Mouse (Mus musculus): ENCODE data around the gene Lrg1.

The Lrg1 gene

GRCm38 (mm10) chr17:56134463-56134971 is 12.7 kb upstream of the Lrg1 start:
- DNase-seq (ENCODE audit: low read depth), result peak; percentile 57

DNA sequence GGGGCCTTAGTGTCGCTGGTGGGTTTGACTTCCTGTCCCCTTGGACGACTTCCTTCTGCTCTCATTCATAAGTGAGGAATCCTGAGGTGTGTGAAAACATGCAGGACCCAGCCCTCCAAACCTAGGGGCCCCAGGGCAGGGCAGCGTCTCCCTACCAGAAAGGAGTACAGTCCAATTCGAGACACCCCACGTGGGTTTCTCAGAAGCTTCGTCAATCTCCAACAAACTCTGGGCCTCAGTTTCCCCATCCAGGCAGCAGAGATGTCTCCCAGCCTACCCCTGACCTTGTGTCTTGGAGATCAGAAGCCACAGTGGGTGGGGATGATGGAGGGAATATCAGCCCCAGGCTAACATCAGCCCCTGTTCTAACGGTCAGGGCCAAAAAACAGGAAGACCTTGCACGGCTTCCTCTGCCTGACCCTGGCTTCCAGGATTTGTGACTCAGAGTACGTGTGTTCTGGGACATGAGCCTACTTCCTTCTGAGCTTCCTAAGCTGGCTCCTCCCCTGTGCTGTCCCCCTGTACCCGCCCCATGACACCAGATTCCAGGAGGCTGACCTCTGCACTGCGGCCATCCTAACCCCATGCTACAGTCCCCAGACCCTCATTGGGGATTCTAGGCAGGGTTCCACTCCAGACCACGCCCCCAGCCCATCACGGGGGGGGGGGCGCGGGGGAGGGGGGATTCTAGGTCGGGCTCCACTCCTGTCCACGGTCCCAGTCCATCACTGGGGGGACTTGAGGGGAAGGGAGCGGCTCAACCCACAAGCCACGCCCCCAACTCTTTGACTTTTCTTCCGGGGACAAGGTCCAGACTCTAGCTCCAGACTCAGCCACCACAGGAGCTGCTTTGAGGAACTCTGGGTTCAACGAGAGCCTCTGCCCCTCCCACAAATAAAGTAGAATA is 11.9 kb upstream of the Lrg1 start:
- DNase-seq (ENCODE audit: low read depth), result no peak

DNA sequence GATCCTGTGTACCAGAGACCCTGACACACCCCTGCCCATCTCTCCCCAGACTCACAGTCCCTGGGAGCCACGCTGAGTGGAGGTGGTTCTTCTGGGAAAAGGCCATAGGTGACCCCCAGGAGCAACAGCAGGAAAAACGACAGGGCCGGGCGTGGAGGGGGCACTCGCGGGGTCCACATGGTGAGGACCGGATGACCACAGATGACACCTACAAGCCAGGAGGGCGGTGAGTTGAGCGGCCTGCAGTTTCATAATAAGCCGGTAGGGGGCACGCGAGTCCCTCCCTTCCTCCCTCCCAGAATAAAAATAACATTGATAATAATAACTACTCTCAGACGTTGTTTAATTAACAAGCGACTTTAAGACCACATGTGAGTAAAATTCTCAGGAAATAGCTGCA is 10.9 kb upstream of the Lrg1 start:
- DNase-seq (ENCODE audit: low read depth), result peak; percentile 58

GRCm38 (mm10) chr17:56131814-56132213 is 10.0 kb upstream of the Lrg1 start:
- peak; percentile 62 for DNase-seq (ENCODE audit: low read depth)

- no peak for DNase-seq (ENCODE audit: low read depth)
These were observed 9.3 kb upstream of the Lrg1 start for GRCm38 (mm10) chr17:56131136-56131535.

DNA sequence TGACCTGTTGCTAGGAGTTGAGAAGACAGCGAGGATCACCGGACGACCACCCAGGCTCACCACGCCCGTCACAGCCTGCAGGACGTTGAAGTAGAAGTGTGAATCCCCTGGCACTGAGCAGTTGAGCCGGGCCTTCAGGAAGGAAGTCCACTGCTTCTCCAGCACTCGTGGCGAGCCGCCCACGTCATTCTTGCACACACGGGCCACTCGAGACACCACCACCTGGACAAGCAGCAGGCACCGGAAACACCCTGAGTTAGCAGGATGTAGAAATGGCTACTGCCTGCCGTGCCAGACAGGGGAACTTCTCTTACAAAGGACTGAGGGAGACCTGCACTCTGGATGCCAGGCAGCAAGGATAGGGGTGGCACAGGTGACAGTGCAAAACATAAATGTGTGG is 6.4 kb upstream of the Lrg1 start:
- DNase-seq (ENCODE audit: low read depth), result no peak

DNA sequence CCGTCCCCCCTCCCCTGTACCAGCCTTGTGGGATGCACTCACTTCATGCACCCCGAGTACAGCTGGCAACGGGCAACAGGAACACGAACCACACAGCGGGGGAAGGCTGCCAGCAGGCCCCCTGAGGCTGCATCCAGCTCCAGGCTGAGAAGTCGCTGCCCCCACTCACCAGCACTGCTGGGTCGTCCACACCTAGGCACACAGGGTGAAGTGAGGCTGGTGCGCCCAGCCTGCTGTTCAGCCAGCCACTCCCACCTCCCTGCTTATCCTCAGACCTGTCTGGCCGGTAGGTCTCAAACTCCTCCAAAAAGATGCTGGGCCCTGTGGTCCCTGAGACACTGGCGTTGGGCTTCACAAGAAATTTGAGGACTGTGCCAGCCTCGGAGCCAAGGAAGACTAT is 4.4 kb upstream of the Lrg1 start:
- DNase-seq (ENCODE audit: low read depth), result no peak

DNA sequence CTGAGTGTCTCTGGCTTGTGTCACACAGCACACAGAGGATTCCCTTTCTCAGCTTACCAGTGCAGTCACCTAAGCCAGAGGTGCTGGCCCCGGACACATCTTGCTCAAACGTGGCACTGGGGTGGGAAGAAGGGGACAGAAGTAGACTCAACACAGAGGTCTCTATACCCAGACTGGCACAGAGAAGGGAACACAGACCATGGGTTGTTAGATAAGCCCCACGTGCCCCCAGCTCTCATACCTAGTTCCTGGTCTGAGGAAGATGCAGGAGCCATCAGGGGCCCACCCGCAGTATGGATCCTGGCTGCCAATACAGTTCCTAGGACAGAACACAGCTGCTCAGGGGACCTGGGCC is 3.5 kb upstream of the Lrg1 start:
- DNase-seq (ENCODE audit: low read depth), result no peak

DNA sequence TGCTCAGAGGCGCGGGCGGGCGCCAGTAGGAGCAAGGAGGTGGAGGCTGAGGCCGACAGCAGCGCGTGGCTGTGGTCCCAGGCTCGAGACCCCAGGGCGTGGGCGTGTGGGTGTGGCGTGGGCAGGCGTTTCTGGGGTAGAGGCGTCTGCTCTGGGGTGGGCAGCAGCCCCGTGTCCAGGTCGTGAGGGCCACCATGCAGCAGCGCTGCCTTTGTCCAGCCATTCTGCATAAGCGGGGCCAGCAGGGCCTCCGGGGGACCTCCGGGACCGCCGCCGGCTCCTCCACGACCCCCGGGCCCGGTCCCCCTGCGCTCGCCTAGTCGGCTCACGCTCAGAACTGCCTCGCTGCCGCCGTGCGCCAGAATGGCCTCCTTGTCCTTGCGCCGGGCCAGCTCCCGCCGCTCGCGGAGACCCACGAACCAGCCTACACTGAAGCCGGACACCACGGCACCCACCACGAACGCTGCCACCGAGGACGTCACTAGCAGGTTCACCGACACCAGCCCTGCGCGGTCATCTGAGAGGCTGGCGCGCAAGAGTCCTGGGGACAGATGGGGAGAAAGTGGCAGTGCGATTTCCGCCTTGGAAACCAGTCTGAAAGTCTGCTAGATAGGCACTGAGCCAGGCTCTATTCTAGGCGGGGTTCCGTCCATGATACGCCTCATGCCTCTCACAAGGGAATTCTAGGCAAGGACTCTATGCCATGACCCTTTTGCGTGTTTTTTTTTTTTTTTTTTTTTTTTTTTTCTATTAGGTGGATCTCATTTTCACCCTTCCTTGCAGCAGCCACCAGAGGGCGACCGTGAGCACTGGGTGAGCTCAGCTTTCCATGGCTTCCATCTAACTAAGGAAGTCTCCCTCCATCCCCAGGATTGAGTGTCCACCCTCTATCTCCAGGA is 2.8 kb upstream of the Lrg1 start:
- peak; percentile 56 for DNase-seq (ENCODE audit: low read depth)

- no peak for DNase-seq (ENCODE audit: low read depth)
These were observed 2.0 kb upstream of the Lrg1 start for GRCm38 (mm10) chr17:56123681-56124340.

- DNase-seq (ENCODE audit: low read depth), result no peak
These were observed 1.4 kb upstream of the Lrg1 start for GRCm38 (mm10) chr17:56123161-56123560.

- no peak for DNase-seq (ENCODE audit: low read depth)
These were observed 1.6 kb downstream of the Lrg1 start for GRCm38 (mm10) chr17:56119981-56120880.

GRCm38 (mm10) chr17:56119431-56119830 is 2.4 kb downstream of the Lrg1 start:
- DNase-seq (ENCODE audit: low read depth), result no peak

DNA sequence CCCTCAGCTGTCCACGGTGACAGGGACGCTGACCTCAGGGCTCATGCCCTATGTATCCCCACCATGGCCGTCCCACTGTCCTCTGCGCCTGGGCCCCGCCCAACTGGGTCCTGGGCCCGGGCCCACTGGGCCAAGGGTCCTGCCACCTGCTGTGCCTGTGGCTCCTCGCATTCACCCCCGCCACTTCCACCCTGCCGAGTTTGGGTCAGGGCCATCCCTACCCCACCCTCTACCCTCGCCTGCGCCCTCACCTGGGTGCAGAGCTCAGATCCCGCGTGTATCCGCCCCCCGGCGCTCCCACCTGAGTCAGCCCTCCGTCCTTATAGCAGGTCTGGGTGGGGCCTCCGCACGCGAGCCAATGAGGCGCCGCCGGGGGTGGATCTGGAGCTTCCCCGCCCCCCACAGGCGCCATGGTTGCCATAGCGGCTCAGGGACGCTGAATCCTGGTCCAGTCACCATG is 4.5 kb downstream of the Lrg1 start, which contains the start of gene Plin5:
TSS of gene Plin5 (minus strand) at position 346 of the 460 bp plus-strand sequence.
- DNase-seq (ENCODE audit: low read depth), result no peak

DNA sequence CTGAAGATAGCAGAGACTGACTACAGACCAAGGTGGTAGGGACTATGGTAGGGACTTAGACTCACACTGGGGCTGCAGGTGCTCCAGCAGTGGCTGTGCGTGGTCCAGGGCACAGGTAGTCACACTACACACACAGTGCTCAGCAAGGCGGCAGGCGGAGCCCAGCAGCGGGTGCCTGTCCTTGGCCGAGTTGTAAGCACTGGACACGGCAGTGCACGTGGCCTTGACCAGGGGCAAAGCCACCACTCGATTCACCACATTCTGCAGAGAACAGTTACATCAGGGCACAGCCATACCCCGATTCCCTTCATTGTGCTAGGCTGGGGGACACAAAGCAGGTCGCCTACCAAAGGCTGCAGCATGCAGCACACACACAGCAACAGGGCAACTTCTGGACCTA is 5.6 kb downstream of the Lrg1 start:
- DNase-seq (ENCODE audit: low read depth), result no peak

- DNase-seq (ENCODE audit: low read depth), result no peak
These were observed 9.1 kb downstream of the Lrg1 start for GRCm38 (mm10) chr17:56112743-56113142.

DNA sequence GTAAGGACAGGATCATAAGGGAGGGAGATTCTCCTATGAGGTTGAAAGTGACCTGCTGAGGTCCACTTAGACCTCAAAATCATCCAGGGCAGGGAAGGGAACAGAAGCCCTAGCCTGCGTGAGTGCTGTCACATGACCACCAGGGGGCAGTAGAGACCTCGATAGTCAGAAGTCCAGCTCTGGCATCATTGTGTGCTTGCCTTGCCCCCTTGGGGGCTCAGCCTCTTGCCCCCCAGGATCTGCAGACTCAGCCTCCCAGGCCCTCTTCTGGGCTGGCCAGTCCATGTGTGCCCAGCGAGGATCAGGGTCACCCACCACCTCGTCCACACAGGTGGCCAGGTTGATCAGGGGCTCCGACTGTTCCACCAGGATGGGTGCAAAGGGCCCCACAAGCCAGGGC is 9.9 kb downstream of the Lrg1 start:
- DNase-seq (ENCODE audit: low read depth), result peak; percentile 60

DNA sequence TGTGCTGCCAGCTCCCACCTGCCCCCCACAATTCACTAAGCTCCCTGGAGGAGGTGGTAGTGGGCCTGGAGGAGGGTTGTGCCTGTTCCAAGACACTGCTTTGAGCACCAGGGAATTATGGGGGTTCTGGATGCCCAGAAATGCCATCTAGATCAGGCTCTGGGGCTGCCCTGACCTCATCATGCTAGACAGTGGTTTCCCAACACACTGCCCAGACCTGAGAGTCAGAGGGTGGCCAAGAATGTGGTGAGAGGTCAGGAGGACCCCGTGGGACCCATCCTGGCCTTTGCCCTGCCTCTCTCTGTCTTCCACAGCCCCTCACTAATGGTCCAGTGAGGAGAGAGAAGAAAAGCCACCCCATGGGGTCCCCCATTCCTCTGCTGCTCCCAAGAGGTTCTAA is 10.8 kb downstream of the Lrg1 start:
- DNase-seq (ENCODE audit: low read depth), result no peak

DNA sequence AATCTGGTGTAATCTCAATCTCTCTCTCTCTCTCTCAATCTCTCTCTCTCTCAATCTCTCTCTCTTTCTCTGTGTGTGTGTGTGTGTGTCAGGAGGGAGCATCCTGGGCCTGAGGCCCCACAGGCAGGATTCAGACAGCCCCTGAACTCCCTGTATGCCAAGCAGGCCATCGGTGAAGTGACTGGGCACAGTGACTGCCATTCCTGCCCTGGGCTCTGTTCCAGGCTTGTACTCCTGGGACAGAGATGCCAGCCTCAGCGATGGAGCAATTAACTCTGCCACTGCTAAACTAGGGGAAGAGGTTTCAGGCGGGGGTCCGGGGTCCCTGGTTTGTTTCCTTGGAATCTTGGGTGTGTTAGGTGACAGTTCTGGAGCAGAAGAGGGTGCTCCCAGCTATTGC is 11.2 kb downstream of the Lrg1 start:
- DNase-seq (ENCODE audit: low read depth), result no peak

GRCm38 (mm10) chr17:56109219-56110051 is 12.4 kb downstream of the Lrg1 start, which contains the start of gene Plin4:
TSS of gene Plin4 (minus strand) at chr17:56109803.
- no peak for DNase-seq (ENCODE audit: low read depth)
